Mouse (Mus musculus) lung, postnatal 14 days (tissue): ENCODE measurements around the gene Ptchd1.

ENCODE experiments used
- DNase-seq: peaks from one replicate; pipeline ENCODE4 v3.0.0; 2021

Ptchd1 gene

GRCm38 (mm10) chrX:155623701-155624281 is at the start of gene Ptchd1:
Gene Ptchd1, minus strand, starts transcription at chrX:155623814.
- DNase-seq, result no peak

GRCm38 (mm10) chrX:155657971-155658370 is 34.4 kb upstream of the Ptchd1 start:
- no peak for DNase-seq

- no peak for DNase-seq
Observed at GRCm38 (mm10) chrX:155645975-155646374, 22.4 kb upstream of the Ptchd1 start.

- DNase-seq, result peak; percentile 3
Observed at GRCm38 (mm10) chrX:155643975-155644374, 20.4 kb upstream of the Ptchd1 start.

- DNase-seq, result no peak
Observed at GRCm38 (mm10) chrX:155625671-155626196, 2.1 kb upstream of the Ptchd1 start.

- DNase-seq, result no peak
Observed at GRCm38 (mm10) chrX:155624895-155625294, 1.3 kb upstream of the Ptchd1 start.

- DNase-seq, result no peak
Observed at GRCm38 (mm10) chrX:155624341-155624841, 777 bp upstream of the Ptchd1 start, which contains the start of gene Gm15155. Gene Gm15155, plus strand, starts transcription at chrX:155624741.

- no peak for DNase-seq
Observed at GRCm38 (mm10) chrX:155622961-155623599, 534 bp downstream of the Ptchd1 start.

GRCm38 (mm10) chrX:155622527-155622926 is 1.1 kb downstream of the Ptchd1 start:
- DNase-seq, result no peak

- DNase-seq, result no peak
Observed at GRCm38 (mm10) chrX:155601196-155601595, 22.4 kb downstream of the Ptchd1 start.

GRCm38 (mm10) chrX:155596390-155596789 is 27.2 kb downstream of the Ptchd1 start:
- no peak for DNase-seq

- DNase-seq, result no peak
Observed at GRCm38 (mm10) chrX:155594685-155595084, 28.9 kb downstream of the Ptchd1 start.

GRCm38 (mm10) chrX:155592467-155592866 is 31.1 kb downstream of the Ptchd1 start:
- no peak for DNase-seq

GRCm38 (mm10) chrX:155591490-155591889 is 32.1 kb downstream of the Ptchd1 start:
- DNase-seq, result no peak

GRCm38 (mm10) chrX:155584586-155584985 is 39.0 kb downstream of the Ptchd1 start:
- no peak for DNase-seq

GRCm38 (mm10) chrX:155579791-155580190 is 43.8 kb downstream of the Ptchd1 start:
- no peak for DNase-seq

- DNase-seq, result no peak
Observed at GRCm38 (mm10) chrX:155572396-155572795, 51.2 kb downstream of the Ptchd1 start.

GRCm38 (mm10) chrX:155543780-155544179 is 79.8 kb downstream of the Ptchd1 start:
- no peak for DNase-seq
